Mouse (Mus musculus) lung, postnatal 0 days (tissue): ENCODE data around the gene Ccdc13.

Experiments
- CTCF ChIP-seq: IDR thresholded peaks from 2 replicates; pipeline ENCODE4 v1.5.1; 2016; ENCODE audit warnings: antibody characterized with exemption, mild to moderate bottlenecking
- EP300 ChIP-seq: IDR thresholded peaks from 2 replicates; pipeline ENCODE4 v1.6.1; 2016; ENCODE audit warnings: antibody characterized with exemption, mild to moderate bottlenecking, control low read depth

DNA sequence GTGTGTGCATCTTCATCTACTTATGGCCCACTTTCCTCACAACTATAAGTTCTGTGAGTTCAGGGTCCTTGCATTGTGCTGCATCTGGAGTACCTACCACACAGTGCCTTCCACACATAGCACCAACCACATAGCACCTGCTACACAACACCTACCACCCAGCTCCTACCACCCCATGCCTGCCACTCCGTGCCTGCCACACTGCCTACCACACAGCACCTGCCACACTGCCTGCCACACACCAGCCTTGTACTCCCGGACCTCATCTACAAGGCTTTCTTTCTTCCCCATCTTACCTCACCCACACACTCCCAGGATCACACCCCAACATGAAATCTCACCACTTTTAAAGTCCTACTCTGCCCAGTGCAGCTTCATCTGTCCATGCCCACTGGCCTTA is 52.9 kb downstream of the Ccdc13 start:
- no peak for TF ChIP-seq CTCF
- no peak for TF ChIP-seq EP300
